Comparison of ENCODE assay signal across 15 mouse cellular contexts in genomic region chr2:48734521-48734920, GRCm38 (mm10).
DNase-seq lines count a peak whose midpoint lies in the region; ATAC-seq lines count a peak whose summit lies in the region.
"Had no signal": no experiment of that assay in that cellular context is flagged by ENCODE, and none has a peak within 500 bp of the region (broad histone marks: within the 10 kb centered on the region; RNA-seq: fewer than 3 reads in every experiment).

No protein-coding gene starts in this region.

- WGBS in heart, embryonic 10.5 days, result 67% methylated on average over 6 of the region's 6 CpGs
- 89% methylated on average over 6 of the region's 6 CpGs for WGBS in midbrain, embryonic 14.5 days
- 84% methylated on average over 6 of the region's 6 CpGs for WGBS in hindbrain, embryonic 14.5 days
- 92% methylated on average over 6 of the region's 6 CpGs for WGBS in hindbrain, embryonic 13.5 days

- no peaks in the 10 kb centered on the region for H3K27me3 ChIP-seq in heart, embryonic 10.5 days (ENCODE audit: insufficient read depth, poor library complexity, severe bottlenecking)
- no peaks in the 10 kb centered on the region for H3K27me3 ChIP-seq in midbrain, embryonic 14.5 days (ENCODE audit: control insufficient read depth, insufficient read depth, low read length)
- H3K27me3 ChIP-seq in hindbrain, embryonic 14.5 days (ENCODE audit: control insufficient read depth, insufficient read depth, low read length), result no peaks in the 10 kb centered on the region
- no peaks in the 10 kb centered on the region for H3K27me3 ChIP-seq in hindbrain, embryonic 13.5 days
- H3K27me3 ChIP-seq: embryonic facial prominence, embryonic 12.5 days had no signal

- H3K4me2 ChIP-seq in midbrain, embryonic 14.5 days (ENCODE audit: low read length), result no peak overlapping the region
- H3K4me2 ChIP-seq in hindbrain, embryonic 14.5 days (replicated peaks), result no peak overlapping the region
- no peak overlapping the region for H3K4me2 ChIP-seq in hindbrain, embryonic 13.5 days
- H3K4me2 ChIP-seq: embryonic facial prominence, embryonic 12.5 days had no signal

- no peaks in the 10 kb centered on the region for H3K36me3 ChIP-seq in heart, embryonic 10.5 days
- H3K36me3 ChIP-seq in midbrain, embryonic 14.5 days (ENCODE audit: control insufficient read depth, insufficient read depth, low read length), result no peaks in the 10 kb centered on the region
- H3K36me3 ChIP-seq in hindbrain, embryonic 14.5 days (replicated peaks; ENCODE audit: control insufficient read depth, insufficient read depth), result no peaks in the 10 kb centered on the region
- H3K36me3 ChIP-seq in hindbrain, embryonic 13.5 days, result no peaks in the 10 kb centered on the region
- H3K36me3 ChIP-seq: embryonic facial prominence, embryonic 12.5 days had no signal

- H3K4me3 ChIP-seq in heart, embryonic 10.5 days, result no peak overlapping the region
- H3K4me3 ChIP-seq in midbrain, embryonic 14.5 days (replicated peaks; ENCODE audit: low read depth, low read length), result no peak overlapping the region
- H3K4me3 ChIP-seq in hindbrain, embryonic 14.5 days (replicated peaks; ENCODE audit: low read length), result no peak overlapping the region
- no peak overlapping the region for H3K4me3 ChIP-seq in hindbrain, embryonic 13.5 days
- H3K4me3 ChIP-seq: embryonic facial prominence, embryonic 12.5 days; left cerebral cortex, adult 2 months had no signal

- DNase-seq in heart, adult 11 months, result peak; percentile 92
- DNase-seq in heart, embryonic 10.5 days (ENCODE audit: low spot score), result no peak
- DNase-seq in urinary bladder, postnatal 36 days (ENCODE audit: low spot score in 2 of 2), result peak; percentile 3 to 40
- DNase-seq in urinary bladder, postnatal 10 days (ENCODE audit: low spot score), result no peak
- DNase-seq in lung, adult 18-20 months, result peak; percentile 9 to 48
- DNase-seq in midbrain, embryonic 14.5 days, result no peak
- no peak for DNase-seq in hindbrain, embryonic 14.5 days (ENCODE audit: low spot score)
- DNase-seq: cerebellum, adult 9-11 months; spleen, adult 18-20 months had no signal

- no peaks in the 10 kb centered on the region for H3K4me1 ChIP-seq in heart, embryonic 10.5 days
- no peaks in the 10 kb centered on the region for H3K4me1 ChIP-seq in midbrain, embryonic 14.5 days (ENCODE audit: control insufficient read depth, insufficient read depth, low read length)
- H3K4me1 ChIP-seq in hindbrain, embryonic 14.5 days (replicated peaks; ENCODE audit: control insufficient read depth, insufficient read depth, low read length), result no peaks in the 10 kb centered on the region
- no peaks in the 10 kb centered on the region for H3K4me1 ChIP-seq in hindbrain, embryonic 13.5 days (replicated peaks)
- H3K4me1 ChIP-seq: embryonic facial prominence, embryonic 12.5 days had no signal

- no peak overlapping the region for H3K27ac ChIP-seq in heart, embryonic 10.5 days
- H3K27ac ChIP-seq in midbrain, embryonic 14.5 days (replicated peaks; ENCODE audit: low read depth, low read length), result no peak overlapping the region
- no peak overlapping the region for H3K27ac ChIP-seq in hindbrain, embryonic 14.5 days
- H3K27ac ChIP-seq in hindbrain, embryonic 13.5 days, result no peak overlapping the region
- H3K27ac ChIP-seq: embryonic facial prominence, embryonic 12.5 days; left cerebral cortex, adult 2 months had no signal

- H3K9me3 ChIP-seq in heart, embryonic 10.5 days, result no peaks in the 10 kb centered on the region
- H3K9me3 ChIP-seq in midbrain, embryonic 14.5 days (ENCODE audit: control insufficient read depth, low read length), result no peaks in the 10 kb centered on the region
- no peaks in the 10 kb centered on the region for H3K9me3 ChIP-seq in hindbrain, embryonic 14.5 days (ENCODE audit: control insufficient read depth, low read length)
- H3K9me3 ChIP-seq in hindbrain, embryonic 13.5 days, result peaks cover 4% of the 10 kb centered on the region; the same call in 1 of the 2 replicates
- H3K9me3 ChIP-seq: embryonic facial prominence, embryonic 12.5 days had no signal

- no peak for ATAC-seq in midbrain, embryonic 14.5 days (ENCODE audit: low FRiP score, low TSS enrichment)
- no peak for ATAC-seq in hindbrain, embryonic 14.5 days (ENCODE audit: low FRiP score)
- ATAC-seq in hindbrain, embryonic 13.5 days (ENCODE audit: low FRiP score), result no peak
- ATAC-seq: CD4-positive, CD25-positive, alpha-beta regulatory T cell, adult 4 months; forebrain, embryonic 14.5 days; intestine, embryonic 16.5 days had no signal

- no peak overlapping the region for H3K9ac ChIP-seq in midbrain, embryonic 14.5 days (replicated peaks; ENCODE audit: low read length)
- no peak overlapping the region for H3K9ac ChIP-seq in hindbrain, embryonic 14.5 days
- H3K9ac ChIP-seq in hindbrain, embryonic 13.5 days, result no peak overlapping the region
- H3K9ac ChIP-seq: embryonic facial prominence, embryonic 12.5 days had no signal

Comparison
In these comparisons a context has a peak if more than half of its experiments do, and no peak if none do; other contexts are left out.
1. DNase-seq: peak in heart, adult 11 months (single experiment), urinary bladder, postnatal 36 days (2 of 2) and lung, adult 18-20 months (2 of 2); none in heart, embryonic 10.5 days (single experiment), urinary bladder, postnatal 10 days (single experiment), midbrain, embryonic 14.5 days (single experiment) and hindbrain, embryonic 14.5 days (single experiment).